Mouse (Mus musculus): ENCODE measurements around the gene Wdr63.

- TF ChIP-seq POLR2A (IDR thresholded peaks at IDR 0.05; ENCODE audit: borderline replicate concordance, low read depth, low read length) (no peak), CTCF (IDR thresholded peaks at IDR 0.05; ENCODE audit: low read depth, low read length) (no peak)
Observed at GRCm38 (mm10) chr3:146011544-146012218, 96.2 kb downstream of the Wdr63 start.
